Mouse (Mus musculus): Measurements from ENCODE around the gene 1700109H08Rik.
"Not testable (repeated sequence)": the region's sequence is repeated elsewhere in the genome, so short reads cannot be mapped to it uniquely, and the experiment has no call there.

GRCm38 (mm10) chr5:3611835-3612234 lies 40.5 kb downstream of the 1700109H08Rik start:
- not testable (repeated sequence) for TF ChIP-seq CTCF (conservative IDR thresholded peaks at IDR 0.05; ENCODE audit: insufficient read depth, insufficient read length, low read depth, low read length); POLR2A (IDR thresholded peaks at IDR 0.05; ENCODE audit: low read depth, low read length)

All from kidney, adult 2 months (tissue).